Mouse (Mus musculus): ENCODE data around the gene Dcst1.

GRCm38 (mm10) chr3:89305105-89305504 lies 59.9 kb downstream of the Dcst1 start:
- no peak for TF ChIP-seq CTCF (IDR thresholded peaks at IDR 0.05; ENCODE audit: low read depth)
- no peak for TF ChIP-seq EP300 (IDR thresholded peaks at IDR 0.05; ENCODE audit: low read depth)
